8 mouse cellular contexts compared by ENCODE assay signal in the genomic region with DNA sequence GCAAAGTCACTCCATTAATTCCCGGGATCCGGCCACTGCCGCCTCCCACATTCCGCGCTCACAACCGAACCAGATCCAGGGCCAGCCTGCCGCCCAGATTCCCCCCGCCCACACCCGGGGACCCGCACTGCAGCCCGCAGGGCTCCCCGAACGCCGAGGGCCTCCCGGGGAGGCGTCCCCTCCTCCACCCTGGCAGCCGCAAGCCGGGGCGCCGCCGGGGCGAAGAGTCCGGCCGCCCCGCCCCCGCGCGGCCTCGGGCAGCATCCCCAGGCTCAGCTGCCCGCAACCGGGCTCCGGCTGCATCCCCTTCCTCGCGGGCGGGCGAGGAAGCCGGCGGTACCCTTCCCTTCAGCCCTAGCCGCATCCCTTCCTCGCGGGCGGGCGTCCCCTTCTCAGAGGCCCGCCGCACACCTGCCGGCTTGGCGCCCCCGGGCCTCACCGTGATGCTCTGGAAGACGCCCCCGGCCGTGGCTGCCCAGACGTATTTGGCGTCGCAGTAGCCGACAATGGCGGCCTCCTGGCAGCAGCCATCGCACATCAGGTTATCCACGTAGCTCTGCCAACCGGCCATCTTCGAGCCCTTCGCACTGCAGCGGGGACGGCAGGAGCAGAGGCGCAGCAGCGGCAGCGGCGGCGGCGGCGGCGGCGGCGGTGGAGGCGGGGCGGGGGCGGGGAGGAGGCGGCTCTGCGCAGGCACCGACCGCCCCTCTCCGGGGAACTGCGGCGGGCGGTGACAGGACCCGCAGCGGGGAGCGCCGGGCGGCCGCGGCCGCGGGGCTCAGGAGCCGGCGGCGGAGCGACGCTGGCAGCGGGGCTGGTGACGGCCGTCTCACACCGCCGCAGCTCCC. TPM values are rescaled to one million over a fixed set of nuclear protein-coding genes. Genes with fewer than 3 reads are reported as not detected.
DNase-seq lines count a peak whose midpoint lies in the region; ATAC-seq and TF ChIP-seq lines count a peak whose summit lies in the region.

No protein-coding gene starts in this region.

- peak; percentile 80; the same call in 1 of the 2 replicates for TF ChIP-seq POLR2A in brain, embryonic 14.5 days (IDR thresholded peaks at IDR 0.05; ENCODE audit: borderline replicate concordance, extremely low read depth, insufficient read depth, insufficient read length, poor library complexity, severe bottlenecking)
- TF ChIP-seq POLR2A in lung, adult 2 months (IDR thresholded peaks at IDR 0.05; ENCODE audit: borderline replicate concordance, extremely low read depth, low read depth, low read length) = no peak
- TF ChIP-seq POLR2A in thymus, adult 2 months (IDR thresholded peaks at IDR 0.05; ENCODE audit: control insufficient read depth, extremely low read depth, insufficient read depth, low read length, poor library complexity) = no peak

- peak; percentile 89 for ATAC-seq in forebrain, embryonic 14.5 days

- 0 out of 2 replicates have a peak, but pooled peaks cover 2% of the 10 kb centered on the region for H3K9me3 ChIP-seq in forebrain, embryonic 14.5 days (replicated peaks; ENCODE audit: control insufficient read depth, low read length)

- peaks cover 11% of the 10 kb centered on the region; the same call in 1 of the 2 replicates for H3K4me1 ChIP-seq in forebrain, embryonic 14.5 days (ENCODE audit: control insufficient read depth, insufficient read depth, low read length)
- peaks cover 5% of the 10 kb centered on the region; the same call in 1 of the 2 replicates for H3K4me1 ChIP-seq in lung, adult 2 months (ENCODE audit: control insufficient read depth, insufficient read depth, low read length)
- peaks cover 7% of the 10 kb centered on the region for H3K4me1 ChIP-seq in thymus, adult 2 months (replicated peaks; ENCODE audit: control insufficient read depth, insufficient read depth, low read length)

- H3K36me3 ChIP-seq in forebrain, embryonic 14.5 days (ENCODE audit: control insufficient read depth, insufficient read depth, low read length) = peaks cover 21% of the 10 kb centered on the region
- no peaks in the 10 kb centered on the region for H3K36me3 ChIP-seq in thymus, adult 2 months (ENCODE audit: control insufficient read depth, insufficient read depth, low read length)

- H3K27me3 ChIP-seq in forebrain, embryonic 14.5 days (replicated peaks; ENCODE audit: control insufficient read depth, insufficient read depth, low read length) = no peaks in the 10 kb centered on the region
- peaks cover 3% of the 10 kb centered on the region; the same call in 1 of the 2 replicates for H3K27me3 ChIP-seq in thymus, adult 2 months (ENCODE audit: control insufficient read depth, insufficient read depth, low read length)

- no peak for TF ChIP-seq CTCF in brain, embryonic 14.5 days (IDR thresholded peaks at IDR 0.05; ENCODE audit: borderline replicate concordance, extremely low read depth, insufficient read depth, insufficient read length)
- TF ChIP-seq CTCF in lung, adult 2 months (IDR thresholded peaks at IDR 0.05; ENCODE audit: insufficient read depth, low read length) = no peak
- peak; percentile 41; the same call in 1 of the 2 replicates for TF ChIP-seq CTCF in thymus, adult 2 months (IDR thresholded peaks at IDR 0.05; ENCODE audit: borderline replicate concordance, control insufficient read depth, extremely low read depth, insufficient read depth, low read length, poor library complexity)

- H3K27ac ChIP-seq in forebrain, embryonic 14.5 days (ENCODE audit: low read depth, low read length) = peak overlapping the region; percentile 99
- H3K27ac ChIP-seq in thymus, adult 2 months (ENCODE audit: control insufficient read depth, insufficient read depth, low read length) = no peak overlapping the region

- peak overlapping the region; percentile 99 for H3K9ac ChIP-seq in forebrain, embryonic 14.5 days (ENCODE audit: low read length)

- H3K4me2 ChIP-seq in forebrain, embryonic 14.5 days (ENCODE audit: low read length) = peak overlapping the region; percentile 55

- DNase-seq in CD4-positive, CD25-positive, alpha-beta regulatory T cell, adult 2 months (ENCODE audit: low read depth, low spot score) = peak; percentile 77
- no peak for DNase-seq in brain, embryonic 14.5 days (ENCODE audit: low read depth)
- DNase-seq in forebrain, embryonic 14.5 days (ENCODE audit: low spot score) = no peak
- DNase-seq in heart, postnatal 14 days = peak; percentile 65 to 74
- peak; percentile 44 to 63 for DNase-seq in layer of hippocampus, adult 18-20 months (ENCODE audit: low spot score in 2 of 2)
- DNase-seq in lung, adult 2 months = peak; percentile 59
- peak; percentile 34 for DNase-seq in ovary, adult 18-20 months (ENCODE audit: low spot score)
- peak; percentile 52 for DNase-seq in thymus, adult 2 months

- intact Hi-C loops in heart, postnatal 14 days (cut with DNase I) = loop anchor here (1.0 to 10.0 kb wide), 3 partner anchors 275 to 648 kb away; a partner anchor contains a TSS

- WGBS in forebrain, embryonic 14.5 days = under 1% methylated on average over 82 of the region's 104 CpGs
- under 1% methylated on average over 97 of the region's 104 CpGs for WGBS in lung, adult 2 months
- 1% methylated on average over 95 of the region's 104 CpGs for WGBS in thymus, adult 2 months

- H3K4me3 ChIP-seq in forebrain, embryonic 14.5 days (ENCODE audit: low read depth, low read length) = peak overlapping the region; percentile 98
- H3K4me3 ChIP-seq in lung, adult 2 months (replicated peaks; ENCODE audit: extremely low read depth, low read depth, low read length) = peak overlapping the region; percentile 100
- H3K4me3 ChIP-seq in thymus, adult 2 months (ENCODE audit: control insufficient read depth, insufficient read depth, low read length) = peak overlapping the region; percentile 55

RNA-seq across cellular contexts. Expression of a gene that starts 0.7 kb away (rescaled TPM):
- polyA plus RNA-seq in brain, embryonic 14.5 days (2012; rRNA removed) = 504 and 520 TPM in 2 replicates
- 566 and 594 TPM in 2 replicates for polyA plus RNA-seq in forebrain, embryonic 14.5 days (2014; fragmentation: Nextera tagmentation; extraction: Ambion mirVana)
- total RNA-seq in heart, postnatal 14 days (2021) = 10 to 100 TPM; 31.8 to 33.0 TPM
- 100 to 1,000 TPM; 528 to 568 TPM for total RNA-seq in layer of hippocampus, adult 18-20 months (2021)
- 5.4 and 11.1 TPM in 2 replicates for polyA plus RNA-seq in lung, adult 2 months (2012; rRNA removed)
- polyA plus RNA-seq in thymus, adult 2 months (2012; rRNA removed) = 6.4 and 9.6 TPM in 2 replicates

Comparison
In these comparisons a context has a peak if more than half of its experiments do, and no peak if none do; other contexts are left out.
1. DNase-seq: peak in CD4-positive, CD25-positive, alpha-beta regulatory T cell, adult 2 months (single experiment), heart, postnatal 14 days (2 of 2), layer of hippocampus, adult 18-20 months (2 of 2), lung, adult 2 months (single experiment), ovary, adult 18-20 months (single experiment) and thymus, adult 2 months (single experiment); none in brain, embryonic 14.5 days (single experiment) and forebrain, embryonic 14.5 days (single experiment).
2. RNA of a gene that starts 0.7 kb away (polyA plus RNA-seq): 566 to 594 TPM in forebrain, embryonic 14.5 days and 504 to 520 TPM in brain, embryonic 14.5 days; 5.4 to 11.1 TPM in lung, adult 2 months and 6.4 to 9.6 TPM in thymus, adult 2 months; every median in the first group is over 10 times any median in the second.
3. Peak in every context shown above with its lines, with median percentiles within 50 percentile points of each other: H3K4me3 ChIP-seq.